Mouse (Mus musculus) forebrain, embryonic 12.5 days (tissue): ENCODE measurements around the gene Nr5a2. TPM values are rescaled to one million over a fixed set of nuclear protein-coding genes. Genes with fewer than 3 reads are reported as not detected.

Source experiments
- ATAC-seq: fragments of 200-750 bp; cut with Nextera tagmentation; 2 replicates; pipeline ENCODE4 v1.8.0; 2017; ENCODE audit warnings: moderate TSS enrichment; ENCODE audit not compliant: low FRiP score
- H3K27ac ChIP-seq: fragments of 300-500 bp; sonication (generic); 2 replicates; pipeline ENCODE4 v1.5.1; 2016; ENCODE audit warnings: mild to moderate bottlenecking
- H3K27me3 ChIP-seq: fragments of 300-500 bp; sonication (generic); 2 replicates; pipeline ENCODE4 v1.6.1; 2016; ENCODE audit warnings: mild to moderate bottlenecking
- H3K36me3 ChIP-seq: fragments of 300-500 bp; sonication (generic); replicated peaks from 2 replicates; pipeline ENCODE4 v1.6.1; 2016; ENCODE audit warnings: mild to moderate bottlenecking
- H3K4me1 ChIP-seq: fragments of 300-500 bp; sonication (generic); 2 replicates; pipeline ENCODE4 v1.6.1; 2016
- H3K4me2 ChIP-seq: fragments of 300-500 bp; sonication (generic); 2 replicates; pipeline ENCODE4 v1.6.1; 2016; ENCODE audit warnings: mild to moderate bottlenecking, moderate library complexity
- H3K4me3 ChIP-seq: fragments of 300-500 bp; sonication (generic); replicated peaks from 2 replicates; pipeline ENCODE4 v1.5.1; 2016; ENCODE audit warnings: mild to moderate bottlenecking
- H3K9ac ChIP-seq: fragments of 300-500 bp; sonication (generic); 2 replicates; pipeline ENCODE4 v1.6.1; 2016; ENCODE audit warnings: mild to moderate bottlenecking
- H3K9me3 ChIP-seq: fragments of 300-500 bp; sonication (generic); 2 replicates; pipeline ENCODE4 v1.6.1; 2016
- WGBS: fragments of 180-500 bp; shearing (Covaris S2); methylation state at CpG from one replicate; pipeline ENCODE4 v1.1.7; 2016; 5-methylcytosine and 5-hydroxymethylcytosine counted together
- polyA plus RNA-seq: library from polyadenylated mRNA; unstranded; fragments of >200 nt; fragmentation: Nextera tagmentation; extraction: Ambion mirVana; gene quantifications from 2 replicates; pipeline ENCODE4 v1.2.1, GENCODE M21; 2016

Gene Nr5a2
- polyA plus RNA-seq, 1 experiment from 2014 or later, result 0.64 TPM

GRCm38 (mm10) chr1:136947394-136948126, 12.7 kb downstream of the Nr5a2 start:
- no peak overlapping the region for H3K9ac ChIP-seq
- peak overlapping the region; percentile 72 for H3K4me2 ChIP-seq
- no peak for ATAC-seq
- H3K36me3 ChIP-seq, result no peaks in the 10 kb centered on the region
- no peak overlapping the region for H3K27ac ChIP-seq
- H3K9me3 ChIP-seq, result no peaks in the 10 kb centered on the region
- H3K4me1 ChIP-seq, result peaks cover 45% of the 10 kb centered on the region
- peaks cover 90% of the 10 kb centered on the region for H3K27me3 ChIP-seq
- whole genome bisulfite sequencing, result 2% methylated on average over 20 of the region's 20 CpGs
- peak overlapping the region; percentile 45; the same call in 1 of the 2 replicates for H3K4me3 ChIP-seq

GRCm38 (mm10) chr1:136946806-136947393, 13.3 kb downstream of the Nr5a2 start:
- Histone ChIP-seq H3K4me1 (peaks cover 38% of the 10 kb centered on the region), H3K27me3 (peaks cover 87% of the 10 kb centered on the region), H3K27ac (no peak overlapping the region), H3K36me3 (no peaks in the 10 kb centered on the region), H3K9me3 (no peaks in the 10 kb centered on the region), H3K4me2 (peak overlapping the region; percentile 72; the same call in 1 of the 2 replicates), H3K4me3 (no peak overlapping the region), H3K9ac (no peak overlapping the region)
- no peak for ATAC-seq
- WGBS, result under 1% methylated on average over 18 of the region's 18 CpGs

GRCm38 (mm10) chr1:136946404-136946803, 13.8 kb downstream of the Nr5a2 start:
- Histone ChIP-seq H3K4me3 (no peak overlapping the region), H3K4me2 (no peak overlapping the region)

DNA sequence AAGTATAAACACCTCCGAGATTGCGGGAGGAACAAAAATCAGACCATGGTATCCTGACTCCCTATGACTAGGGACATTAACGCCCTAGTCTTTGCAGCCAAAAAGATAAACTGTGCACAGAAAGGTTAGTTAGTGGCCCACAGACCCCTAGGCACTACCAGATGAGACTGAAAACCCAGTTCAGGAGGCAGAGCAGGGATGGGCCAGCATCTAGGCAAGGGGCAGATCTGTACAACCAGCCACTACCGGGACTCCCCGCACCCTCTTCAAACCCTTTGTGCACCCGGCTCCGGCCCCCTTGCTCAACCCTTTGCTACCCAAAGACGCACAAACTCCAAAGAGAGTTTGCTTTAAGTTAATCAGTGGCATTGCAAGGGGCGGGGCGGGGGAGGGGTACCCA, 14.4 kb downstream of the Nr5a2 start:
- H3K36me3 ChIP-seq, result no peaks in the 10 kb centered on the region
- peaks cover 38% of the 10 kb centered on the region for H3K4me1 ChIP-seq
- no peak for ATAC-seq
- H3K27ac ChIP-seq, result no peak overlapping the region
- H3K4me2 ChIP-seq, result no peak overlapping the region
- H3K9ac ChIP-seq, result no peak overlapping the region
- H3K27me3 ChIP-seq, result peaks cover 82% of the 10 kb centered on the region
- H3K9me3 ChIP-seq, result no peaks in the 10 kb centered on the region
- H3K4me3 ChIP-seq, result no peak overlapping the region
- WGBS, result 1% methylated on average over 10 of the region's 10 CpGs

More at GRCm38 (mm10) chr1:136946404-136946803, 13.8 kb downstream of the Nr5a2 start:
- Histone ChIP-seq H3K4me1 (peaks cover 38% of the 10 kb centered on the region), H3K27me3 (peaks cover 84% of the 10 kb centered on the region), H3K9me3 (no peaks in the 10 kb centered on the region), H3K9ac (no peak overlapping the region), H3K36me3 (no peaks in the 10 kb centered on the region), H3K27ac (no peak overlapping the region)
- WGBS, result under 1% methylated on average over 8 of the region's 8 CpGs
- ATAC-seq, result no peak

DNA sequence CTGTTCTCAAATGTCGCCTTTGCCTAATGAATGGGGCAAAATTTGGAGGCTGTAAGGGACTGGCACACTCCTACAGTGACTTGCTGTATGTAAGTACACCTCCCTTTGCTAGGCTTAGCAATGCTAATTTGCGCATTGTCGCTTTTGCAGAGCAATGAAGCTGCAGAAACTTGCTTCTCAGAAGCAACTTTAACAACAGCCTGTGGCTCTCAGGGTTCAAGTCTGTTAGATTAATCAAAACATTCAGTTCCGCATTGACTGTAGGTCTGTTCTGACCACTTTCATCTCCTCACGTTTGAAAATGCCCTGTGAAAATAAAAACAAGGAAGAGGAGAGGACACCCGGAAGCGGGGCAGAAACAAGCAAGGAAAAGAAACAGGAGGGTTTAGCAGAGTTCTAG, 14.8 kb downstream of the Nr5a2 start:
- no peak for ATAC-seq
- H3K36me3 ChIP-seq, result no peaks in the 10 kb centered on the region
- H3K4me1 ChIP-seq, result peaks cover 38% of the 10 kb centered on the region
- WGBS, result 2% methylated on average over 7 of the region's 7 CpGs
- H3K9me3 ChIP-seq, result no peaks in the 10 kb centered on the region
- H3K4me3 ChIP-seq, result no peak overlapping the region
- H3K27ac ChIP-seq, result no peak overlapping the region
- H3K27me3 ChIP-seq, result peaks cover 82% of the 10 kb centered on the region
- H3K9ac ChIP-seq, result no peak overlapping the region
- no peak overlapping the region for H3K4me2 ChIP-seq

- Histone ChIP-seq H3K27me3 (peaks cover 39% of the 10 kb centered on the region), H3K4me1 (peaks cover 3% of the 10 kb centered on the region), H3K4me2 (no peak overlapping the region), H3K9me3 (no peaks in the 10 kb centered on the region), H3K4me3 (no peak overlapping the region), H3K36me3 (no peaks in the 10 kb centered on the region), H3K27ac (no peak overlapping the region), H3K9ac (no peak overlapping the region)
- no peak for ATAC-seq
- 53% methylated on average over 5 of the region's 5 CpGs for WGBS
Measured at GRCm38 (mm10) chr1:136940603-136941002, 19.6 kb downstream of the Nr5a2 start.

DNA sequence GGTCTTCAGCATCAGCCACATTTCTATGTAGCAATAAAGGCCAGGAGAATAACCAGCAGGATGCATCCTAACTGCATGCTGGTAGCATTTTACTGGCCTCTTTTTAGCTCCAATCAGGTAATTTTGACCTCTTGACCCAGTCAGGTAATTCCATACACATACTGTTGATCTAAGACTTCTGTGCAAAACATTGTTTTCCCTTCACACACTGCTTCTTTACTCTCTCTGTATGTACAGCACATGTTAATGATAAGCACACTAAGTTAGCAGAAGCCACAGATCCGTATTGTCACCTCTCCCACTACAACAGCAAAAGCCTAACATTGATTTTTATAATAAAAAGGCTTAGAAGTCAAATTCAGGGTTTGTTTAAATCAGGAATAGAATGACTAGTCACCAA, 21.0 kb downstream of the Nr5a2 start:
- Histone ChIP-seq H3K27ac (no peak overlapping the region), H3K9ac (no peak overlapping the region), H3K36me3 (no peaks in the 10 kb centered on the region), H3K27me3 (peaks cover 32% of the 10 kb centered on the region), H3K4me1 (no peaks in the 10 kb centered on the region), H3K4me2 (no peak overlapping the region), H3K9me3 (no peaks in the 10 kb centered on the region), H3K4me3 (no peak overlapping the region)
- ATAC-seq, result no peak
- WGBS, result 60% methylated on average over 1 of the region's 1 CpGs

GRCm38 (mm10) chr1:136935960-136936324, 24.3 kb downstream of the Nr5a2 start:
- 90% methylated on average over 9 of the region's 9 CpGs for WGBS
- H3K4me3 ChIP-seq, result no peak overlapping the region
- no peaks in the 10 kb centered on the region for H3K36me3 ChIP-seq
- H3K4me1 ChIP-seq, result no peaks in the 10 kb centered on the region
- H3K9ac ChIP-seq, result no peak overlapping the region
- H3K27ac ChIP-seq, result no peak overlapping the region
- no peak overlapping the region for H3K4me2 ChIP-seq
- peaks cover 17% of the 10 kb centered on the region; the same call in 1 of the 2 replicates for H3K27me3 ChIP-seq
- H3K9me3 ChIP-seq, result no peaks in the 10 kb centered on the region
- ATAC-seq, result no peak

GRCm38 (mm10) chr1:136935316-136935959, 24.8 kb downstream of the Nr5a2 start:
- Histone ChIP-seq H3K4me3 (no peak overlapping the region), H3K27ac (no peak overlapping the region), H3K9ac (no peak overlapping the region), H3K4me1 (no peaks in the 10 kb centered on the region), H3K36me3 (no peaks in the 10 kb centered on the region), H3K4me2 (no peak overlapping the region), H3K9me3 (no peaks in the 10 kb centered on the region), H3K27me3 (peaks cover 16% of the 10 kb centered on the region; the same call in 1 of the 2 replicates)
- no peak for ATAC-seq
- whole genome bisulfite sequencing, result 82% methylated on average over 8 of the region's 8 CpGs

DNA sequence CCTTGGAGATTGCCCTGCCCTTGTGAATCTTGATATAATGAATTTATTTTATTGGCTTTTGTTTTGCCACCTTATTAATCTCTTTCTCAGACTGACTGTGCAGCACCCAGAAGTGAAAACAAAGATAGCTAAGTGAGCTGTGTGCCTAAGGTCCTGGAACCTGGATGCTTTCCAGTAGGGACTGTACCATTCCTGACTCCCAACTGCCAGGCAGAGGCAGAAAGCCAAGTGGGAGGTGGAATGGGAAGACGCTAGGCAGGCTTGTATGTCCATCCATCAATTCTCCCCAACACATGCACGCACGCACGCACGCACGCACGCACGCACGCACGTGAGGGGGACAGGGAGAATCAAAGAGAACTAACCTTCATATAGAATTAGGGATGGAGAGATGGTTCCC, 26.2 kb downstream of the Nr5a2 start:
- Histone ChIP-seq H3K9ac (no peak overlapping the region), H3K9me3 (no peaks in the 10 kb centered on the region), H3K4me1 (no peaks in the 10 kb centered on the region), H3K36me3 (no peaks in the 10 kb centered on the region), H3K27ac (no peak overlapping the region), H3K27me3 (peaks cover 18% of the 10 kb centered on the region; the same call in 1 of the 2 replicates), H3K4me2 (no peak overlapping the region), H3K4me3 (no peak overlapping the region)
- no peak for ATAC-seq
- 93% methylated on average over 10 of the region's 10 CpGs for WGBS

DNA sequence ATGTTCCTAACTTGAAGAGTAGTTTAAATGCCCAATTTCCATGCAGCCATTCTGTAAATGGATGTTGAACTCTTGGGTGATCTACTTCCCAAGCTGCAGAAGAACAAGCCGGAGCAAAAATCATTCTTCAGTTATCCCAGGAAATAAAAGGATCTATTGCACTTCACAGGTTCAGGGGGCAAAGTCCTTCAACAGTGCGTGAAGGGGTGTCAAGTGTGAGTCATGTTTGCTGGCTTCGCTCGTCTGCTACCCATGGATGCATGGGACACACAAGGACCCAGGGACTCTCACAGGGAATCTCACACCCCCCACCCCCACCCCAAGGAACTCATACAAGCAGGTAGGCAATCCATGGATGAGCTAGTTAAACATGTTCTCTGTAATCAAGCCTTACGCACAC, 29.2 kb downstream of the Nr5a2 start:
- WGBS, result 91% methylated on average over 5 of the region's 5 CpGs
- Histone ChIP-seq H3K4me3 (no peak overlapping the region), H3K9me3 (no peaks in the 10 kb centered on the region)

GRCm38 (mm10) chr1:136929743-136930142, 30.5 kb downstream of the Nr5a2 start:
- WGBS, result 90% methylated on average over 6 of the region's 6 CpGs
- H3K4me1 ChIP-seq, result peaks cover 4% of the 10 kb centered on the region; the same call in 1 of the 2 replicates
- no peaks in the 10 kb centered on the region for H3K9me3 ChIP-seq
- H3K4me2 ChIP-seq, result no peak overlapping the region
- ATAC-seq, result no peak
- H3K4me3 ChIP-seq, result no peak overlapping the region
- H3K9ac ChIP-seq, result no peak overlapping the region
- no peak overlapping the region for H3K27ac ChIP-seq
- peaks cover 20% of the 10 kb centered on the region; the same call in 1 of the 2 replicates for H3K27me3 ChIP-seq
- H3K36me3 ChIP-seq, result no peaks in the 10 kb centered on the region

More for the DNA sequence above, 29.2 kb downstream of the Nr5a2 start:
- Histone ChIP-seq H3K4me2 (no peak overlapping the region), H3K36me3 (no peaks in the 10 kb centered on the region), H3K4me1 (peaks cover 2% of the 10 kb centered on the region; the same call in 1 of the 2 replicates), H3K9ac (no peak overlapping the region), H3K27me3 (peaks cover 20% of the 10 kb centered on the region; the same call in 1 of the 2 replicates), H3K27ac (no peak overlapping the region)
- no peak for ATAC-seq
